Mouse (Mus musculus) forebrain, embryonic 15.5 days (tissue): ENCODE measurements around the gene Aldoart2. TPM values are rescaled to one million over a fixed set of nuclear protein-coding genes. Genes with fewer than 3 reads are reported as not detected.

Experiments used
- ATAC-seq: fragments of 200-750 bp; cut with Nextera tagmentation; replicated peaks from 2 replicates; pipeline ENCODE4 v1.8.0; 2017; ENCODE audit warnings: mild to moderate bottlenecking, moderate TSS enrichment, moderate library complexity
- H3K27ac ChIP-seq: fragments of 300-500 bp; sonication (generic); replicated peaks from 2 replicates; pipeline ENCODE4 v1.5.1; 2015; ENCODE audit warnings: mild to moderate bottlenecking, inconsistent platforms
- H3K27me3 ChIP-seq: fragments of 300-500 bp; sonication (generic); 2 replicates; pipeline ENCODE4 v1.6.1; 2015; ENCODE audit warnings: inconsistent platforms
- H3K36me3 ChIP-seq: fragments of 300-500 bp; sonication (generic); 2 replicates; pipeline ENCODE4 v1.6.1; 2015; ENCODE audit warnings: mild to moderate bottlenecking, inconsistent platforms
- H3K4me1 ChIP-seq: fragments of 300-500 bp; sonication (generic); 2 replicates; pipeline ENCODE4 v1.6.1; 2015; ENCODE audit warnings: inconsistent platforms
- H3K4me2 ChIP-seq: fragments of 300-500 bp; sonication (generic); replicated peaks from 2 replicates; pipeline ENCODE4 v1.6.1; 2015; ENCODE audit warnings: mild to moderate bottlenecking, inconsistent platforms
- H3K4me3 ChIP-seq: fragments of 300-500 bp; sonication (generic); 2 replicates; pipeline ENCODE4 v1.5.1; 2015; ENCODE audit warnings: mild to moderate bottlenecking, inconsistent platforms
- H3K9ac ChIP-seq: fragments of 300-500 bp; sonication (generic); replicated peaks from 2 replicates; pipeline ENCODE4 v1.6.1; 2015; ENCODE audit warnings: mild to moderate bottlenecking, inconsistent platforms
- H3K9me3 ChIP-seq: fragments of 300-500 bp; sonication (generic); 2 replicates; pipeline ENCODE4 v1.6.1; 2016; ENCODE audit warnings: inconsistent platforms
- WGBS: fragments of 180-500 bp; shearing (Covaris S2); methylation state at CpG from one replicate; pipeline ENCODE4 v1.1.7; 2015; ENCODE audit warnings: mixed read lengths; 5-methylcytosine and 5-hydroxymethylcytosine counted together
- polyA plus RNA-seq: library from polyadenylated mRNA; unstranded; fragments of >200 nt; fragmentation: Nextera tagmentation; extraction: Ambion mirVana; gene quantifications from 2 replicates; pipeline ENCODE4 v1.2.1, GENCODE M21; 2015

Aldoart2 gene
- polyA plus RNA-seq, 1 experiment from 2014 or later = not detected

DNA sequence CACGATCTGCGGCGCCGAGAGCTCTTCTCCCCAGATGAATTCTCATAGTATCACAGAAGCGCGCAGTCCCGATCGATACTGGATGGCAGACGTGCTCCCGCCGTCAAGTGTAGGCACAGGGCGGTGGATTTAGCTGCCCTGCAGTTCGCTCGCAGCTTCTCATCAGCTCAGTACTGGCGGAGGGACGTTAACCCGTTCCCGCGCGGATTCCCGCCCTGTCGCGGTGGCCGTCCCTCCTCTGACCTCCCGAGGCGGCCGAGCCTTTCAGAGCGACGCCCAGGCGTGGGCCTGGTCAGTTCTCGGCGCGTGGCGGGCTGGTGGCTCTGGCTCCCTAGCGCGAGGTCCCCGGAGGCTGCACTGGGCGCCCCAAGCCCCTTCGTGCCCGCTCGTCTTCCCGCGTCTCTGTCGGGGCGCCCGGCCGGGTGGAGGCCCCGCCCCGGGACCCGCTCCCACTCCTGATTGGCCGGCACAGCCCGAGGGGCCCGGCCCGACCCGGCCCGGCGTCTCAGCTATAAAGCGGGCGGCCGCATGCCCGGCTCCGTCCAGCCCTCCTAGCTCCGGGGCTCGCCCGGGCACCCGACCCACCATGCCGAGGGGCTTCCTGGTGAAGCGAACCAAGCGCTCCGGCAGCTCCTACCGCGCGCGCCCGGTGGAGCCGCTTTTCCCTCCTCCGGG is 34.0 kb downstream of the Aldoart2 start, which contains the start of gene Insm2:
TSS of gene Insm2 (plus strand) at position 541 of the 675 bp plus-strand sequence.
- peaks cover 60% of the 10 kb centered on the region for H3K27me3 ChIP-seq
- H3K4me3 ChIP-seq = peak within 1 kb of the TSS; percentile 54
- peaks cover 3% of the 10 kb centered on the region; the same call in 1 of the 2 replicates for H3K36me3 ChIP-seq
- peaks cover 24% of the 10 kb centered on the region for H3K4me1 ChIP-seq
- WGBS = 0% methylated on average over 71 of the region's 77 CpGs
- ATAC-seq = peak; percentile 82
- no peak within 1 kb of the TSS for H3K27ac ChIP-seq
- peak within 1 kb of the TSS; percentile 37 for H3K9ac ChIP-seq
- H3K9me3 ChIP-seq = no peaks in the 10 kb centered on the region
- peak within 1 kb of the TSS; percentile 80 for H3K4me2 ChIP-seq

DNA sequence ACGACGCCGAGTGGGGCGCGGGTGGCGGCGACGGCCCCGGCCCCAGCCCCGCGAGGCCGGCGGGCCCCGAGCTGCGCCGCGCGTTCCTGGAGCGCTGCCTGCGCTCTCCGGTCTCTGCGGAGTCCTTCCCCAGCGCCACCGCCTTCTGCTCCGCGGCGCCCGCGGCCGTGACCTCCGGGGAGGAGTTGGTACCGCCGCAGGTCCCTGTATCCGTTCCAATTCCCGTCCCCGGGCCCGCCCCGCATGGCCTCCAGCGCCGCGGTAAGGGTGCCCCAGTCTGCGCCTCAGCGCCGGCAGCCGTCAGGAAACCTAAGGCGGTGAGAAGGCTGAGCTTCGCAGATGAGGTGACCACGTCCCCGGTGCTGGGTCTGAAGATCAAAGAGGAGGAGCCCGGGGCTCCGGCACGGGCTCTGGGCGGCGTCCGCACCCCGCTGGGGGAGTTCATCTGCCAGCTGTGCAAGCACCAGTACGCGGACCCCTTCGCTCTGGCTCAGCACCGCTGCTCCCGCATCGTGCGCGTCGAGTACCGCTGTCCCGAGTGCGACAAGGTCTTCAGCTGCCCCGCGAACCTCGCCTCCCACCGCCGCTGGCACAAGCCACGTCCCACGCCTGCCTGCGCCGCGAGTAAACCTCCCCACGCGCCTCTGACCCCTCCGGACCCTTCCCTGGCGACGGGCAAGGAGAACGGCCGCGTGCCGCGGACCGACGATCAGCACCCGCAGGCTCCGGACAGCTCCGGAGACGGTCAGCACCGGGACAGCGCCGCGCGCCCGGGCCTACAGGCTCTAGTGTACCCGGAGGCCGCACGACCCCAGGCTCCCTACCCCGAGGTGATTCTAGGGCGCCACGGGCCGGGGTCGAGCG is 34.8 kb downstream of the Aldoart2 start:
- peak overlapping the region; percentile 37; the same call in 1 of the 2 replicates for H3K9ac ChIP-seq
- no peaks in the 10 kb centered on the region for H3K9me3 ChIP-seq
- WGBS = under 1% methylated on average over 87 of the region's 109 CpGs
- peaks cover 60% of the 10 kb centered on the region for H3K27me3 ChIP-seq
- H3K4me1 ChIP-seq = peaks cover 24% of the 10 kb centered on the region
- peak; percentile 63 for ATAC-seq
- peak overlapping the region; percentile 80 for H3K4me2 ChIP-seq
- H3K4me3 ChIP-seq = peak overlapping the region; percentile 54
- peaks cover 3% of the 10 kb centered on the region; the same call in 1 of the 2 replicates for H3K36me3 ChIP-seq
- H3K27ac ChIP-seq = no peak overlapping the region

- 2% methylated on average over 42 of the region's 42 CpGs for WGBS
- H3K4me1 ChIP-seq = peaks cover 24% of the 10 kb centered on the region
- peak overlapping the region; percentile 54 for H3K4me3 ChIP-seq
- peaks cover 3% of the 10 kb centered on the region; the same call in 1 of the 2 replicates for H3K36me3 ChIP-seq
- peaks cover 60% of the 10 kb centered on the region for H3K27me3 ChIP-seq
- H3K4me2 ChIP-seq = peak overlapping the region; percentile 80
- no peak overlapping the region for H3K27ac ChIP-seq
- H3K9ac ChIP-seq = no peak overlapping the region
- no peaks in the 10 kb centered on the region for H3K9me3 ChIP-seq
- ATAC-seq = 0 out of 2 replicates have a peak, but pooled peaks have one; percentile 3
Observed at GRCm38 (mm10) chr12:55600503-55600994, 35.5 kb downstream of the Aldoart2 start.

DNA sequence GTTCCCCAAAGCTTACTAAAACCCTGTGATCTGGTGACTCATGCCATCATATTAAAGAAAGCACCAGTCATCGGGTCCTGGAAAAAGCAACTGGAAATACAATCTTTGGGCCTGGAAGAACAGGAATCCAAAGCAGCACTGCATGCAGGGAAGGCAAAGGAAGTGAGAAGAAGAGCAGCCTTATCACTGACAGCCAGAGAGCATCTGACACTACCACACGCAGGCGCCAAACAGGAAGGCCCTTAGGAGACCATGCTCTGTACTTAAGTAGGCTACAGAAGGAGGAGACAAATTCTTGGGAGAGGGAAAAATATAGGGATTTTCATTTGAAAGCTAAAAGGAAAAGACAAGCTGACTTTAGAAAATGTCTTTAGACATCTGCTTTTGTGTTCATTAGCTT is 39.4 kb downstream of the Aldoart2 start:
- H3K9me3 ChIP-seq = no peaks in the 10 kb centered on the region
- peaks cover 3% of the 10 kb centered on the region; the same call in 1 of the 2 replicates for H3K36me3 ChIP-seq
- H3K4me1 ChIP-seq = peaks cover 13% of the 10 kb centered on the region
- no peak overlapping the region for H3K27ac ChIP-seq
- WGBS = 86% methylated on average over 3 of the region's 3 CpGs
- peaks cover 27% of the 10 kb centered on the region for H3K27me3 ChIP-seq
- no peak overlapping the region for H3K4me3 ChIP-seq
- no peak for ATAC-seq
- H3K4me2 ChIP-seq = no peak overlapping the region
- H3K9ac ChIP-seq = no peak overlapping the region

DNA sequence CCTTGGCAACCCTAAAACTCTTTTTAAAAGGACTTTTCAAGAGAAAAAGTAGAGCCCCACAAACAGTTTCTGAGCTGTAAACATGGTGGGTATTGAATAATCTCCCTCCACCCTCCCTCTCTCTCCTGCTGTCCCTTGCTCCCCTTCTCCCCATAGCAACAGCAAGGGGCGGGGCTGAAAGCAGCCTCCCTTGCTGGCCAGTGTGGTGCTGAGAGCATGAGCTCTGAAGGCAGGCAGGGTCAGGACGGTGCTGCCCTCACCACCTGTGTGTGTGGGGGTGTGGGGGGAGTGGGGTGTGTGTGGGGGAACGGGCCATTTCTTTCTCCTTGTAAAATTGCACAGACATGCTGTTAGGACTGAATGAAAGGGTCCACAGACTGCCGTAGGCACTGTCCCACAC is 42.9 kb downstream of the Aldoart2 start:
- no peak overlapping the region for H3K27ac ChIP-seq
- H3K4me1 ChIP-seq = no peaks in the 10 kb centered on the region
- no peak overlapping the region for H3K9ac ChIP-seq
- H3K27me3 ChIP-seq = no peaks in the 10 kb centered on the region; the same call in 1 of the 2 replicates
- peaks cover 3% of the 10 kb centered on the region; the same call in 1 of the 2 replicates for H3K36me3 ChIP-seq
- H3K9me3 ChIP-seq = no peaks in the 10 kb centered on the region
- no peak overlapping the region for H3K4me3 ChIP-seq
- no peak for ATAC-seq
- no peak overlapping the region for H3K4me2 ChIP-seq
- 19% methylated on average over 4 of the region's 4 CpGs for WGBS

GRCm38 (mm10) chr12:55610812-55611211 is 45.8 kb downstream of the Aldoart2 start:
- Histone ChIP-seq H3K4me1 (no peaks in the 10 kb centered on the region), H3K27ac (no peak overlapping the region), H3K4me3 (no peak overlapping the region), H3K36me3 (no peaks in the 10 kb centered on the region), H3K9ac (no peak overlapping the region), H3K4me2 (no peak overlapping the region), H3K9me3 (no peaks in the 10 kb centered on the region), H3K27me3 (no peaks in the 10 kb centered on the region)
- 83% methylated on average over 2 of the region's 2 CpGs for WGBS
- no peak for ATAC-seq

Other genes starting within 250 kb of the Aldoart2 start
- 445 and 446 TPM in 2 replicates for gene Psma6, start 181.0 kb upstream of the Aldoart2 start, polyA plus RNA-seq
- 56.2 and 59.4 TPM in 2 replicates for gene Nfkbia, start 72.6 kb upstream of the Aldoart2 start, polyA plus RNA-seq
- 2.1 and 2.5 TPM in 2 replicates for gene Insm2, start 34.2 kb downstream of the Aldoart2 start, polyA plus RNA-seq